Mouse (Mus musculus) kidney, adult 9 months (tissue): ENCODE results near the gene Thada.

Source experiments
- DNase-seq: peaks from one replicate; pipeline ENCODE4 v3.0.0; 2022

The Thada gene

DNA sequence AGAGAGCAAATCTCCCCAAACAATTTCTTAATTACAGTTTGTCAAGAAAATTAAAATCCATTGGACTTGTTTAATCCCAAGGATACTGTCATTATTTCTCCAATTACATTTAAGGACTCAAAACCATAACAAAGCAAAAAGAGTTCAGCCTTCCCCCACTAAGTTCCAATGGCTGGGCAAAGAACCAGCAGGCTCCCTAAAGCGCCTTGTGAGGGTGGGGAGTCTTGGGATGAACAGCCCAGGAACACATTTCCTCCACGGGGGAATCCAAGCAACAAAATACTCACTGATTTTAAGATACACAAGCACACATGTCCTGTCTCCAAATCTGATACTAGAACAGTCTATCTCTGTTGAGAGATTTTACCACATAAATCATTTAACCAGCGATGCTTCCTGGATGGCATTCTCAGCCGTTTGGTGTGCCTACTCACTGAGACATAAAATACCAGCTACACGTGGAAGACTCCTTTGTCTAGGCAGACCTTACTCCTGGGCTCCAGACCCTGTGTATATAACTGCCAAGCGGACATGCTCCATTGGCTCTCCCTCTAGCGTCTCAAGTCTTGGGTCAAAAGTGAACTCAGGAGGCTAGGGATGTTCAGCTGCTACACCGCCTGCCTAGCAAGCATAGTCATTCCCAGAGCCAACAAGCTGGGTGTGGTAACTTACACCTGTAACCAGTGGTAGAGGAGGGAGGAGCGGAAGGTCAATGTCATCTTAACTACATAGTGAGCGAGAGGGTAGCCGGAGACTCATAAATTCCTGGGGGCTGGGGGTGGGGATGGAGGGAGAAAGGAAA is 97.6 kb downstream of the Thada start:
- DNase-seq: peak; percentile 37

GRCm38 (mm10) chr17:84367663-84368062 is 98.3 kb downstream of the Thada start:
- DNase-seq: peak; percentile 27

- peak; percentile 42 for DNase-seq
Measured at GRCm38 (mm10) chr17:84365791-84366301, 100.2 kb downstream of the Thada start.

- DNase-seq: peak; percentile 17
Measured at GRCm38 (mm10) chr17:84365006-84365716, 100.8 kb downstream of the Thada start.

DNA sequence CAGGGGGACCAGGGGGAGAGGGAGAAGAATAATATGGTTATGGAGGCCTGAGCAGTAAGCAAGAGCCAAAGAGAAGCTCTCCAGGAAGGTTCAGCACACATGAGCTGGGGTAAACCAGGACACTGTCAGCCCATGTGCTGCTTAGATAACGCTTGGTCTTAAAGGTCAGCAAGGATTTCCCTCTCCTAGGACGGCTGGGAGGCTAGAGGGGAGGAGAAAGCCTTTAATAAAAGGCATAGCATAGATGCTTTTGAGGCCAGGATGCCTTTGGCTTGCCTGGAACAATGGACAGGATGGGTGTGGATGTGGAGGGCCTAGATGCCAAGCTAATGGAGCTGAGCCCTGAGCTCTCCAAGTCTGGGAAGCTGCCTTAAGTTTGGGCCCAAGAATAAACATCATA is 102.6 kb downstream of the Thada start:
- DNase-seq: no peak

DNA sequence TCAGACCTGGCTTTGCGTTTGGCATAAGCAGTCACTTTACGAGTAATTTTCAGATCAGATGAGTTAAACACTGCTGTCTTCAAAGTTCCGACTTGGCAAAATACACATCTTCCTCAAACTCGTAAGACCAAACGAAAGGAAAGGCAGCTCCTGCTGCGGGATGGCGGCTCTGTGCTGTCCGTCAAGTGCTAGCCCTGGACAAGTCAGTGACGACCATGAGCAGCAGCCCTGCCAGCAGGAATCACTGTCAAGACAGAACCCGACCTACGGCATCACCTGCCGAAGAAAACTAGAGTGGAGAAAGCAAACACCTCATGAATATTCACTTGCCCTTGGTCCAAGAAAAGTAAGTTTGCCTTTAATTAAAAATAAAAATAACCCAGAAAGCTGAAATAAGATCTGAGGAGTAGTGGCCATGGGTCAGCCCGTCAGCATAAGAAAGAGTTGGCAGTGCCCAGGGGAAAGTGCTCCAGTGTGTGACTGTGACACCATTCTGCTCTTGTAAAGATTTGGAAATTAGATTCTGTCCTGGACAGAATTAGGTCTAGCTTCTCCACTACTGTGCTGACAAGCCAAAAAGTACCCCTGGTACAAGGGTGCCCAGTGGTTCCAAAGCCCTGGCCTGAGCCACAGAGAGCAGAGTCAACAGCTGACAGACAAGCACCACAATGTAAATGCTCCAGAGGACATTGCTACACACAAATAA is 103.3 kb downstream of the Thada start:
- DNase-seq: no peak

DNA sequence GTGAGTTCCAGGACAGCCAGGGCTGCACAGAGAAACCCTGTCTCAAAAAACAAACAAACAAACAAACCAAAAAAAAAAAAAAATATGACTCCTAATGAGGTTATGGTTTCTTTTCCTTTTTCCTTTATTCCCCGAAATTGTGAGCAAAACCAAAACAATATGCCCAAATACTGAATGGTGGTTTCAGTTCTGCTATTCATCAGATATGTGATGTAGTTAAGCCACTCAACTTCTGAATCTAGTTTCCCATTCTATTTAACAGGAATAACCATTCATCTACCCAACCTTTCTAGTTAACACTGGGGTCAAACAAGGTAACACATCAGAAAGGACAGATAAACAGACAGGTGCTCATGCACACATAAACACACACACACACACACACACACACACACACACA is 105.0 kb downstream of the Thada start:
- no peak for DNase-seq

DNA sequence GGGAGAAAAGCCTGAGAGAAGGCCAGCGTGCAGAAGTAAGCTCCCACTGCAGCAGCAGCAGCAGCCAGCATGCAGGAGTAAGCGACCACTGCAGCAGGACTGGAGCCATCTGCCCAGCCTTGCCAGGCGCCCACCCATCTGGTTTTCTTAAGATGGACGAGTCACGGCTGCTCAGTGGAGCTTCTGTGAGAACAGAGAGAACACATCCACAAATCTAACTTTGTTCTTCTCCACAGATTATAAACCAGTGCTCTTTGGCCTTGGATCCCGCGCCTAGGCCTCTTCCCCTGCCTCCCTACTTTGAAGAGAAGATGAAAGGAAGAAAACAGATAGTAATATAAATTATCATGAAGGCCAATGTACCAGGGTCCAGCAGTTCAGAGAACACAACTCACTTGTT is 106.2 kb downstream of the Thada start:
- no peak for DNase-seq

DNA sequence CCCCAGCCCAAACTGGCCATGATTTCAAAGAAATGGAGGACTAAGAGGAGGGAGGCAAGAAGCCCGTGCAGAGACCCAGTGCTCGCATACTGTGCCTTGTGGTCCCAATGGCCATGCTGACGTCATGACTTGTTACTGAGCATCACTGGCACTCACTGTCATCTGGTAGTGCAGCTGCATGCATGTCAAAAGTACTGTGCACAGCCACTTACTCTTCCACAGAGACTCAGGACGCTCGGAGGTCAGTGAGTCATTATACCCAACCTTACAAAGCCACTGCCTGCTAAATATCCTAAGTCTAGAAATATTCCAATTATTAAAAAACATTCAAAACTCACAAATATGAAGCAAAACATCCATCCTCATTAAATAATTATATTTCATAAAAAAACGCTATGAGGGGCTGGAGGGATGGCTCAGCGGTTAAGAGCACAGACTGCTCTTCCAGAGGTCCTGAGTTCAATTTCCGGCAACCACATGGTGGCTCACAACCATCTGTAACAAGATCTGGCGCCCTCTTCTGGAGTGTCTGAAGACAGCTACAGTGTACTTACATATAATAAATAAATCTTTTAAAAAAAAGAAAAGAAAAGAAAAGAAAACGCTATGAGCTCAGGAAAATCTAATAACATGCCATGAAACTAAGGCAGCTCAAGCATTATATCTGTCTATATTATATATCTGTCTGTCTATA is 106.9 kb downstream of the Thada start:
- DNase-seq: no peak

DNA sequence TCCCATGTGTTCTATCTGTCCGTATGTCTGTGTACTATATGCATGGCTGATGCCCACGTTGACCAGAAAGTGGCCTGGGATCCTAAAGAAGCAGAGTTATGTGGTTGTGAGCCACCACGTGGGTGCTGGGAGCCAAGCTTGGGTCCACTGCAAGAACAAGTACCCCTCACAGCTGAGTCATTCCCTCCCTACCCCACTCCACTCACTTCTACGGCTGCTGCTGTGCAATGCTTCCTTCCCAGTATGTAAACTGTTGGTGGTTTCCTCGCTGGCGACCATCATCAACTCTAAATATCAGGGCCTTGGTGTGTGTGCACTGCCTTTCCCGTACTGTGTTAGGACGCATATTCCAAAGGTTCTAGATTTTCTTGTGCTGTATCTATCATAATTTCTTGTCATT is 108.2 kb downstream of the Thada start:
- DNase-seq: no peak

- DNase-seq: no peak
Measured at GRCm38 (mm10) chr17:84356056-84356887, 109.7 kb downstream of the Thada start.

- no peak for DNase-seq
Measured at GRCm38 (mm10) chr17:84355006-84355405, 111.0 kb downstream of the Thada start.

- DNase-seq: no peak
Measured at GRCm38 (mm10) chr17:84353902-84354311, 112.1 kb downstream of the Thada start.

- no peak for DNase-seq
Measured at GRCm38 (mm10) chr17:84353224-84353901, 112.6 kb downstream of the Thada start.

DNA sequence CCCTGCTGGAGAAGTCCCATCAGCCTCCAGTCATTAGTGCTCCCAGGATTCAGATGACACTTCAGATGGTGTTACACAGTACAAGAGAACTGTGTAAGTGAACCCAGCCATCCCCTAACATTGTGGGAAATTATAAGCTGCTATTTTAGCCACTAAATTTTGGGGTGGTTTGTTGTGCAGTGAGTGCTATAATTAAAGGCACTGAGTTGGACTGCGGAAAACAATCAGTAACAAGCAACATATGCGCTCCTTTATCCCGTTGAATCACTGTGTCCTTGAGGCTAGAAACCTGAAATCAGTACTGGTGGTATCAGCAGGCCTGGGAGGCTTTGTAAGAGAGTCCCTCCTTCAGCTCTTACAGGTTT is 113.2 kb downstream of the Thada start:
- DNase-seq: no peak

DNA sequence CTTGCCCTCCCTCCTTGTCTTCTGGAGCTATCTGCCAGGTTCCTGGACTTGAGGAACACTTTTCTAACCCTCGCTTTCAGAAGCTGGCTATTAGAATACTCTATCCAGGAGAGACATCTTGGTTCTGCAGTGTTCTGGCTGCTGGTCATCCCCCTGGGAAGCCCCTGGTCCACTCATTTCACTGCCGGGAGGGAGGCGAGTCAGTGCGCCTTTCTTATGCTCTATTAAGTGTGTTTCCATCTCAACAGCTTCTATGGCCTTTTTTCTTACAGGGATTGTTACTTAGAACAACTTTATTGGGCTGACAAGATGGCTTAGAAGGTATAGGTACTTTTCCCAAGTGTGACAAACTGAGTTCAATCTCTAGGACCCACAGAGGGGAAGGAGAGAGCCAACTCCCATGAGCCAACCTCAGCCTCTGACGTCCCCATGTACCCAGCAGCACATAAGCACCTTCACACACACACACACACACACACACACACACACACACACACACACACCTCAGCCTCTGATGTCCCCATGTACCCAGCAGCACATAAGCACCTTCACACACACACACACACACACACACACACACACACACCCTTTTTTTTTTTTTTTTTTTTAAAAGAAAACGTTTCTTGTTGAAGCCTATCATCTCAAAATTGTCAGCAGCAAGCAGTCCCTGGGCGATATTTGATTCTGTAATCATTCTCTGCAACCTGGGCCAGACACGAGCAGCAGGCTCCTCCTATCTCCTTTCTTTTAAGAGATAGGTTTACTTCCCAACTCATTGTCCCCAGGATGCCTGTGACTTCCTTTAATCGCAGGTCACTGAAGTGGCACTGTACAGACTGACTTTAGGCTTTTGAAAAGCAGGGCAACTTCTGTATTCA is 113.9 kb downstream of the Thada start:
- DNase-seq: no peak

DNA sequence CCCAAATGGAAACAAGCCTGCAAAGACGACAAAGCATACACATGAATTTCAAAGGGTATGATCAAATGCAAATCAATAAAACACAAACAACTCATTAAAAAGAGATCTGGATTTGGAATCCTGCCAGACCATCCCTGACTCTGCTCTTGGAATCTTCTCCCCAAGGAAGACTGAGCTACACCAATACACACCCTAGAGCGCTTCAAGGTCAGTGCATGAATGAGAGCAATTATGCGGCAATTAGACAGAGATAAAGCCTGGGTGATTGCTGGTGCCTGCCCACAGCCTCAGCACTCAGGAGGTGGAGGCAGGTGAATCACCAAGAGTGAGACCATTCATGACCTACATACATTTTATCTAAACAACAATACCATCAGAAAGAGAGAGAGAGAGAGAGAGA is 114.7 kb downstream of the Thada start:
- no peak for DNase-seq

GRCm38 (mm10) chr17:84348865-84349264 is 117.1 kb downstream of the Thada start:
- no peak for DNase-seq

DNA sequence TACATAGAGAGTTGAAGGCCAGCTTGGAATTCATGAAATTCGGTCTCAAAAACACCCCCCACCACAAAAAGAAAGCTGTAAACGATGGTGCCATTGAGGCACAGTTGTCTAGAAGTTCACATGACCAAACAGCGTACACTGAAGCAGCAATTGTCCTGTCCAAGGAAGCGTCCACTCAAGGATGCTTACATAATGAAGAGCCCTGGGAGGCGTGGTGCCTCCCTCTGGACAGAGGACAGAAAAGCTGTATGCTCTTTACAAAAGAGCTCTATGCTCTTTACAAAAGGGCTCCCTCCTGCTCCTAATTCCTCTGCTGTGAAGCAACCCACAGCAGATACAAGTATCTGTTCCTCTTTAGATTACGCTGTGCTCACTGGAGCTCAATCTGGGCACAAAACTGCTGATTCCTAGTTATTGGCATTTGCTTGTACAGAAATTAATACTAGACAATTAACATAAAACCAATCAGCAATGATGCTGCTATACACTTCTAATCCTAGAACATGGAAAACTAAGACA is 123.6 kb downstream of the Thada start:
- DNase-seq: no peak

- DNase-seq: no peak
Measured at GRCm38 (mm10) chr17:84341686-84342085, 124.3 kb downstream of the Thada start.
